Mouse (Mus musculus): ENCODE results near the gene Rflna.

Rflna gene

DNA sequence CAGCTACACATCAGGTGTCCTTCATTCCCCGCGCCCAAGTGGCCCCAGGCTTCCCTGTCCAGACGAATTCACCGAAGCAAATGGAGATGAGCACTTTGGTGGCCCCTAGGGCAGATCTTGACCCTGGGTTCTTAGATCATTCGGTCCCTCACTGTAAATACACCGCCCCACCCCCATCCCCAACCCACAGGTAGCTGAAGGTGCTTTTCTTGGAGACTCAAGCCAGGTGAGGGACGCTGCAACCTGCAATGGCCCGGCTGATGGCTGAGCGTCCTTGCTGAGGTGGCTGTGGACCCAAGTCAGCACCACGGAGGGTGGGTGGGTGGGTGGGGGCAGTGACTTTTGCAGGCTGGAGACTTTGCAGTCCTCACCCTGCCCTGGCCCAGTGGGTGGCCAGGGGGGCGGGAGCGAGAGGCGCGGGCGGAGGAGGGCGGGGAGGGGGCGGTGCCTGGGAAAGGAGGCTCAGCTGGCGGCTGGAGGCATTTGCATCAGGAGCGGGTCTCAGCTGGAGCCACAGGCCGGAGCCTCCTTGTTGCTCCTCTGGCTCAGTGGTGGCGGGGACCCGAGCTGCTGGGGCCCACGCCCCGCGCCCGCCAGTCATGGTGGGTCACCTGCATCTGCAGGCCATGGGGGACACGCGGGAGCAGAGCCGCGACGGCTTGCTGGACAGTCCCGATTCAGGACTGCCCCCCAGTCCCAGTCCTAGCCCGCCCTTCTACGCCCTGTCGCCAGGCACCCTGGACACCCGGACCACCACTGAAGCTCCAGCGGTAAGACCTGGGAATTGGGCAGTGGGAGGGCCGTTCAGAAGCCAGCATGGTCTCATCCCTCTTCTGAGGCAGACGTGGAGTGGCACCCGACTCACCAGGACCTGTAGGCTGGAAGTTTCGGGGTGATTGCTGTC lies at the start of gene Rflna:
Rflna (plus strand) TSS at position 253 of the 904 bp plus-strand sequence.
- no peak for DNase-seq (ENCODE audit: low read depth)

DNA sequence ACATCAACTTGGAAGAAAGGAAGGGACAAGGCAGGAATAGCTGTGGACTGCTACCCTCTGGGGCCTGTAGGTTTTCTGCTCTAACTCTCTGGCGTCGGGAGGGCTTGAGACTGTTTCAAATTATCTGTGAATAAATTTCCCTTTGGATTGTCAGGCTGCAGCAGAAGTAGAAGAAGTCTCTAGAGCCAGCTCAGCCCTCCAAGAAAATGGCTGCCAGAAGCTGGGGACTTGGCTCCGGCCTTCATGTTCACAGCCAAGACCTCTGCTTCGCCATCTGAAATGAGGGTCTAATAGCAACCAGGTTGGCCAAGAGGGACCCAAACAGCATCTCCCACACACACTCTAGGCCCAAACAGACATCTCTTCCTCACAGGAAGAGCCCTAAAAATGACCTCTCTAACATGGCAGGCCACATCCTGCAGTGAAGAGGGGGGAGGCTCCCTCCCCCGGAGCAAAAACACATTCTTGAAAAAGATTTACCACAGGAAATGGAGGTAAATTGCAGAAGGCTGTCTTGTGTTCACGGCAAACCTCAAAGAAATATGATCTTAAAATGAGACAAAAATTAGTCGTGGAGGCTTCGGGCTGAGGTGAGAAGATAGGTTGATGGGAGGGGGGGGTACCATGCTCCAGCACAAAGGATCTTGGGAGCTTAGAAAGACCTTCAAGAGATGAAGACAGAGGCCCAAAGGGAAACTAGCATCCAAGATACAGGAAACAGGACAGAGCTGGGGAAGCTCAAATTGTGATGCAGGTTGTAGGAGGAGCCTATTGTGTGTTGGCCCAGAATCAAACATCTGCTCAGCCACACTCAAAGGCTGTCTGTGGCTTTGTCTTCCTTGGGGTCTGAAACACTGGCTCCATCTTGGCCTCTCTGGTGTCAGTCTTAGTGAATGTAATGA lies 48.4 kb upstream of the Rflna start:
- DNase-seq (ENCODE audit: low read depth), result no peak

DNA sequence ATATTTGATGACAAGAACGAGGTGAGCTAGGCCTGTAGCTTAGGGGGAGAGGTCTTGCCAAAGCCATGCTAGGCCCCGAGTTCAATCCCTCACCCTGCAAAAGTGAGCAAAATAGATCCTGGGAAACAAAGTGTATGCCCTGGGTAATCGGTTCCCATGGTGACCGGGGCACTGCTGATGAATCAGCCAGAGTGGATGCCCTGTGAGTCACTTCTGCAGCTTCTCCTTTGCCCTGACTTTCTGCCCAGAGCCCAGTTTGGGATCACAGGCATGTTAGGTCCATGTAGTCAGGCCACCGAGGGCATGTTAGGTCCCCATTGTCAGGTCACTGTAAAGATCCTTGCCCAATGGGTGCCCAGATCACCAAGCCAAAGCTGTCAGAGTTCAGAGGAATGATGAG lies 45.5 kb upstream of the Rflna start:
- no peak for DNase-seq (ENCODE audit: low read depth)

DNA sequence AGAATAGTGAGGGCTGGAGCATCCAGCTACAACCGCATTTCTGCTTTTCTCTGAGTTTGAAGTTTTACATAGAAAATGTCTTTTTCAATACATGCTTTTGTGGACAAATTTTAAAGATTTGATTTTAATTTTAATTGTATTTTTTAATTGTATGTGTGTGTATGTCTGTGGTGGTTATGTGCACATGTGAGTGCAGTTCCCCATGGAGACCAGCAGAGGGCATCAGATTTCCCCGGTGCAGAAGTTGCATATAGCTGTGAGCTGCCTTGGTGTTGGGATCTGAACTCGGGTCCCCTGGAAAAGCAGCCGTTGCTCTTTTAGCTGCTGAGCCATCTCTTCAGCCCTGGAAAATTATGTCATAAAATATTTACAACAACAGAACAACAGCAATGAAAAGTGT lies 43.9 kb upstream of the Rflna start:
- no peak for DNase-seq (ENCODE audit: low read depth)

DNA sequence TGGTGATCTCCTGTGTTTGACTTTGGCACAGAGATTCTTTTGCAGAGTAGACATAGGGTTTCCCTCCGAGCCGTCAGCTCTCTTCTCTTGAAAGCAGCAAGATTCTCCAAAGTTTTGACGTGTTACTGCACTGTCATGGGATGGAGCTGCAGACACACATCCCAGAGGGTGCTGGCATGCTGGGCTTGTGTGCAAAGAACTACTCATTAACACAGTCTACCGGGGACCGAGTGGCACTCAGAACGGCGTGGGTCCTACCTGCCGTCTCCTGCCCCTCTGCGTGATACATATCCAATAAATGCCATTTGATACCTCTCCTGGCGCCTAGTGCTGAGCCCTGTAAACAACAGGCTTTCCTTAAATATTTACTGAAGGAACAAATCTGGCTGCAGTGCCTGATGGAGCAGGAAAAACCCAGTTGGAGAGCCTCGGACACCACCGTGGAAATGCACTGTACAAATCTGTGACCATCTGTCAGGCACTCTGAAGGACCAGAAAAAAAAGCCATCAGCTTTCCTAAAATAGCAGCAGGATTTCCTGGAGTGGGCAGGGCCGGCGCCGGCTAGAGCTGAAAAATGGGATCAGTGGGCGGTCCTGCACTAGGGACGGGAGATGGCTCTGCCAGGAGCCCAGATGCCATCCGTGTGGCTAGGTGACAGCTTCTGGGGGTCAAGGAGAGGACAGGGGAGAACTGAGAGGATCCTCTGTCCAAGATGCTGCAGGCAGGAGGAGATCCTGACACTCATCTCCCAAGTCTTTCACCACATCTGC lies 42.7 kb upstream of the Rflna start:
- no peak for DNase-seq (ENCODE audit: low read depth)

DNA sequence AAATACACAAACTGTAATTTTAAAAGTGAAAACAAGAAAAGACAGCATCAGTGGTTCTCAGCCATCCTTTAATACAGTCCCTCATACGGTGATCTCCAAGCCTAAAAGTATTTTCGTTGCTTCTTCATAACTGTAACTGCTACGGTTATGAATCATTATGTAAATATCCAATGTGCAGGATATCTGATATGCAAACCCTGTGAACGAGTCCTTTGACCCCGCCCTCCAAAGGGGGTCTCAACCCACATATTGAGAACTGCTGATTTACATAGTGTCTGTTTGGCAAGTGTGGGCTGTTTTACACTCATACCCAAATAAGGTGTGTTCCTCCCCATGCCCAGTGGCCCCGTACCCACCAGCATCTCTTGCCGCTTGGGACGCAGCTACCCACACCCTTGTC lies 41.6 kb upstream of the Rflna start:
- no peak for DNase-seq (ENCODE audit: low read depth)

DNA sequence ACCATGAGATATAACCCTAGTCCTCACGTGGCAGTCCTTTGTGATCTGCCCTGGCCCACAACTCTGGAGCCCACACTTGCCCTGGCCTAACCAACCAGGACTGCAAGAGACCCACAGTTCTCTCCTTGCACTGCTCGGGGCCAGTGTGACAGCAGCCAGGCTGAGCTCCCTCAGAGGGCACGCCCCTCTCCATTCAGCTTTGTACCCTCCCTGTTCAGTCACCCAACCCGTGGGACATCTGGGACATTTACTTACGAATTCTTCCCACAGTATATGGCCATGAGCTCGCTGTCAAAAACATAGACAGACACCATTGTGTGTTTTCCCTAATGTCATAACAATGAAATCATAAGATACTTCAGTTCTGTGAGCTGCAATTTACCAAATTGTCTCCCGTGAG lies 40.3 kb upstream of the Rflna start:
- DNase-seq (ENCODE audit: low read depth), result no peak

DNA sequence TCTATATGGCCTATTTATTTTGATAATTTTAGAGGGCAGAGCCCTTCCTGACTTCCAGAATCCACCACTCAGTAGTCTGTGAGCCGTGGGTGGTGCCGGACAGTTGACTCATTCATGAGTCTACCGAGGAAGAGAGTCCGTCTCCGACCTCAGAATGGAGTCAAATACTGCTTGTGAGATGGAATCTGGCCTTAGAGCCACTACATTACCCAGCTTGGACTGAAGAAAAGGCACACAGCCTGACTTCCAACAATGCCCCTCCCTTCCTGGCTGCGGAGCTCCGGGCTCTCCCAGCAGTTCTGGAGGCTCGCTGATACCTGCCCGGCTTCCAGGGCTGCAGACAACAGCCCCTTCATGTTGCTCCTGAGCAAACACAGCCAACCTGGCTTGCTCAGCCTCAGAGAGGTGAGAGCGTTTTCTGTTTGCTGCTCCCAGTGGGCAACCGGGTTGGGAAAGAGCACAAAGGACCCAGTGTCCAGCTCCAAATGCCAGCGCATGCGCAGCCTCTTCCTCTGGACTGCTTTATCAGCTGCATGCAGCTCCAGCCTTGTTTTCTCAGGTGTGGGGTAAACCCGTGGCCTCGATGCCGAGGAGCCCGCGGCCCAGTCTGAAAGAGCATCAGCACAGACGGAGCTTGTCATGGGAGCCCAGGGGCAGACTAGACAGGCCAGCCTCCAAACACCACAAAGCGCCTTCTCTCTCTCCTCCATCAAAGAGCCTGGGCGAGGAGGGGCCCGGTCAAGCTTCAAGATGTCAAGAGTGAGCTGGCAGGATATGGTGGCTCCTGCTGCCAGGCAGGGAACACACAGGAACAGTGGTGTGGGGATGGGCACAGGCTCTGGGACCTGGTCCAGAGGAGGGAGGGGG lies 39.0 kb upstream of the Rflna start:
- no peak for DNase-seq (ENCODE audit: low read depth)

DNA sequence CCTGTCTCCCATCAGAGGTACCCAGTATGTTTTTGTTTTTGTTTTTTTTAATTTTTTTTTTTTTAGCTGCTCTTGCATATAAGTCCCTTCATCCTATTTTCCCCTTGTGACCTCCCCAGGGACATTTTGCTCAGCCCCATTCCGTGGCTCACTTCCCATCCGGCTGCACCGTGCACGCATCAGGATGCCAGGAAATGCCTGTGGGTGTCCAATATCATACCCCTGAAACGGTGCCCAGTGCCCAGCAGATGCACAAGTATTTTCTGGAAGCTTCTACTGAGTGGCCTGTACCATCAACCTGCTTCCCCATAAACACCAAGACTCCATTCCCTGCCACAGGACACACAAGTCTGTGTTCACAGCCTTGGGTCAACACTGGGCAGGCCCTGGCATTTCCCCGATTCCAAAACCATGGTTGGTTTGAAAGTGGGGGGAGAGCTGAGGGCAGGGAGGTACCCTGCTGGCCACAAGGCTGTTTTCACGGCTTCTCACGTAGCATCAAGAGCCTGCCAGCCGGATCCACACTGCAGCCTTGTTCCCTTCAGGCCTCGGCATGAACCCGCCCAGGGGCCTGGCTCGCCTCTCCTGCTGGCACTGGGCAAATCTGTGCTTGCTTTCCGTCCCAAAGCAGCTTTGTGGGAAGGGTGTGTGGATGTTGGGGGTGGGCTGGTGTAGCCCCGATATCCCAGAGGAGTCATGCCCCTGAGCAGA lies 36.2 kb upstream of the Rflna start:
- no peak for DNase-seq (ENCODE audit: low read depth)

DNA sequence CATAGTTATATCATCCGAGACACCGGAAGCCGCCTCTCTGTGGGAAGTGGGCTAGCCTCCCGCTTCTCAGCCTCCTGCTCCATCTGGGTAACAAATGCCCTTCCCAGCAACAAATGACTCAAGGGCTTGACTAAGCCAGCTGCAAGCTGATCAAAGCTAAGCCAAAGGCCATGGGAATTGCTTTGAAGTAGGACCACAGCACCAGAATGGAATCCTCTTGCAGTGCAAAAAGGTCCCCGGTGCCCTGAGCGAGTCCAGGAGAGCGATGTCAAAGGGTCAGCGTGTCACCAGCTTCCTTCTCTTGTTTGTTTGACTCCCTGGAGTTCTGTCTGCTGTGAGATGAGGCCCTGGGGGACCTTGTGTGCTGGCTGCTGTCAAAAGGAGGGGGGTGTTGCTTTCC lies 33.2 kb upstream of the Rflna start:
- no peak for DNase-seq (ENCODE audit: low read depth)

DNA sequence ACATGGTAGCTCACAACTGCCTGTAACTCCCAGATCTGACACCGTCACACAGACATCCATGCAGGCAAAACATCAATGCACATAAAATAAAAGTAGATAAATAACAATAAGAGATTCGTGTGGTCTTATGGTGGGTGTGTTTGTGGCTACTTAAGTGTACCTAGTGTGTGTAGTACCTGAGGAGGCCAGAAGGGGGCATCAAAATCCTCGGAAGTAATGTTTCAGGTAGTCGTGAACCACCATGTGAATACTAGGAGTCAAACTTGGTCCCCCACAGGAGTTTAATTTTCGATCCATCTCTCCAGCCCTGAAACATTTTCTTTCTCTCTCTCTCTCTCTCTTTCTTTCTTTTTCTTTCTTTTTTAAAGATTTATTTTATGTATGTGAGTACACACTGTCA lies 16.8 kb upstream of the Rflna start:
- no peak for DNase-seq (ENCODE audit: low read depth)

DNA sequence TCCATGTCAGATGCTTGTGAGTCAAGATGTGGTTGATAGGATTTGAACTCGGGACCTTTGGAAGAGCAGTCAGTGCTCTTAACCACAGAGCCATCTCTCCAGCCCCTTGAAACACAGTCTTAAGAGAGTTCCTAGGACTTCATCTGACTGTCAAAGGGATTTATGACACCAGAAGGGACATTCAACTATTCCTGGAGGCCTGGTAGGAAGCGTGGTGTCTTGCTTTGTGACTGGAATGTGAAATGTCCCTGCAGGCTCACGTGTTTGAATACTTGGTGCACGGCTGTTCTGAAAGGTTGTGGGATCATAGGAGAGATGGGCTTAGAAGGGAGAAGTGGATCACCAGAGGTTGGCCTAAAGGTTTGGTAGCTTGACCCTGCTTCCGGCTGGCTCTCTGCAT lies 16.4 kb upstream of the Rflna start:
- no peak for DNase-seq (ENCODE audit: low read depth)

DNA sequence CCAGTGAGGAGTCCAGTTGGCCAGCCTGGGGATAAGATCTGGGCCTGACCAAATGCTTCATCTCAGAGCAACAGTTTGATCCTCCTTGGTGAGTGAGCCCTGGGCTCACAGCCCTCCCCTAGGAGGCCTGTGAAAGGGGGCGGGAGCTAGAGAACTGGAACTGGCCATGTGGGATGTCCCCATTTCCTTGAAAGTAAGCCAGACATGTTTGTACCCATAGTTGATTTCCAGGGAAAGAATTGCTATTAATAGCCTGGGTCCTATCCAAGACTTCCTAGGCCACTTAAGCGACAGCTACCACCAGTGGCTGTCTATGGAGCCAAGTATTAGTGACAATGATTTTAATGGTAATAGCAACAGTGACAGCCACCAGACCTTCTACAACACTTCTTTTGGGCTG lies 13.3 kb upstream of the Rflna start:
- DNase-seq (ENCODE audit: low read depth), result no peak

DNA sequence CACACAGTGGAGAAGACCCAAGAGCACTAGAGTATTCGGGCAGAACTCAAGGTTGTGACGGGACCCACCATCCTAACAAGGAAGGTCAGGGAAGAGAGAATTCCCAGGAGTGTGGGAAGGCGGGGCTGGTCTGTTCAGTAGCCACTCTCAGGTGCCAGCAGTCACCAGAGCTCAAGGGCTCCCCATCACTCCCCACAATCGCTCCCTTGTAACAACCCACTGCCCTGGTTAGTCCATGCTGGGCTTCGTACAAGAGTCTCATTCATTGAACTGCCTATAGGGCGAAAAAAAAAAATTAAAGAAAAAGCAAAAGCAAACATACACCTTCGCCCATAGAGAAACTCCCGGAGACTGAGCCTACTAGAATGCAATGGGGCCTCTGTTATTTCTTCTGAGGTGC lies 10.7 kb upstream of the Rflna start:
- no peak for DNase-seq (ENCODE audit: low read depth)

DNA sequence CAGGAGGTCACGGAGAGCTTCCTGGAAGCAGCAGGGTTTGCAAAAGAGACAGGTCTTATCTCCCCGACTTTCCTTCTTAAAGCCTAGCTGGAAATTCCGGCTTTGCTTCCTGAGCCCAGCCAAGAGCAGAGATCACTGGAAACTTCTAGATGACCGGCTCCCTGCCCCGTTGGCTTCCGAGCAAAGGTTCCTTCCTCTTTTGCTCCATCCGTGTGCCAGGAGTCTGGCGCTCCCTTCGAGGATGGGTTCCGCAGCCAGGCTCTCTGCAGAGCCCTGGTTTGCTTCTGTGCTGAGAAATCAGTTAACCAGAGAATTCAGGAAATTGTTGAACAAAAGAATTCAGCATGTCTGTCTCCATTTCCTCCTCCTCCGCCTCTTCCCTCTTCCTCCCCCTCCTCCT lies 10.1 kb upstream of the Rflna start:
- DNase-seq (ENCODE audit: low read depth), result no peak

DNA sequence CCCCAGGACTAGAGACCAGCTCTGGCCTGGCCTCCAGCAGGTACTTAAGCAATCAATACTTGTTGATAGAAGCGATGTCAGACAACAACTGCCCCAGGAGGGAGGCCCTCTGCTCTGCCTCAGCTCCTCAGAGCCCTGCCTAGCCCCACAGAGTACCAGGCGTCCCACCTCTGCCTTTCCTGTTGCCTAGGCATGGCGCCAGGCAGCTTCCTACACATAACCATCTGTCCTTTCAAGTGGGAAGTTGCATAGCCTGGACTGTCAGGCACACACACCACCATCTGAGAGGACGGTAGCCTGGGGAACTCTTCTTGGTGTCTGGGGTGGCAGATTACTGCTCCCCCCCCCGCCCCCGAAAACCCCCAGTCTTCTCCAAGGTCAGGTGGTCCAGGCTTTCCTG lies 6.2 kb upstream of the Rflna start:
- no peak for DNase-seq (ENCODE audit: low read depth)

DNA sequence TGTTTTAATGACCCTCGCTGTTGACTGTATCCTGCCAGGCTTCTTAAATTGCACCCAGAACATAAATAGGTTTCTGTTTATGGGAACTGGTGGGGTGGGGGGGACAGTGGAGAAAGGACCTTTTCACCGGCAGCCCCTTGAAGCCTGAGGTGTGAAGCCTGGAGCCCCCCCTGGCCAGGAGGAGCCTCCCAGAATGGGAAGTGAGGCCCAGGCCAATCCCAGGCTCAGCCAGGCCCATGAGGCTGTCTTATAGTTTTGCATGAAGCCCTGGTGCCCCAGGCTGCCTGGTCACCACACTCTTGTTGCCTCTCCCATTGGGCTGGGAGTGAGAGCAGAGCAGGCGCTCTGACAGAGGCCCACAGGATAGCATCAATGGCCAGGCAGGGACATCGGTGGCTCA lies 5.1 kb upstream of the Rflna start:
- DNase-seq (ENCODE audit: low read depth), result no peak

DNA sequence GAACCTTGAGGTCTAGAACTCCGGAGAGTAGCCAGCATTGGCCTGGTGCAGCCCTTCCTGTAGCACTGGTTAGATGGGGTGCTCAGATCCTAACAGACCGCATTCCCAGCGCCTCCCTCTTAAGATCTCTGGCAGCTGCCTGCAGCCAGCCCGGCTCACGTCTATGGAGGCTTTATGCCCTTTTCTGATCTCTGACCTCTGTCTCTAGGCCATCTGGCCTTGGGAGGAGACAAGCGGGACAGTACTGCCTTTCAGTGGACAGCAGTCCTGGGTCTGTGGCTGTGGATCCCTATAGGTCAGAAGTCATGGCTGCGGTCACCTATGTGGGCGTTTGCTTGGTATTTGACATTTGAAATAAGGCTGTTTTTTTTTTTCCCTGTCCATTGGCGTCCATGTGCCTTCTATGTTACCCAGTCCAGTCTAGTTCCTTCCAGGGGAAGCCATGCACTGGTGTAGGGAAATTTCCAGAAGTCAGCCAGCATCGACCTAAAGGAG lies 2.2 kb upstream of the Rflna start:
- no peak for DNase-seq (ENCODE audit: low read depth)

DNA sequence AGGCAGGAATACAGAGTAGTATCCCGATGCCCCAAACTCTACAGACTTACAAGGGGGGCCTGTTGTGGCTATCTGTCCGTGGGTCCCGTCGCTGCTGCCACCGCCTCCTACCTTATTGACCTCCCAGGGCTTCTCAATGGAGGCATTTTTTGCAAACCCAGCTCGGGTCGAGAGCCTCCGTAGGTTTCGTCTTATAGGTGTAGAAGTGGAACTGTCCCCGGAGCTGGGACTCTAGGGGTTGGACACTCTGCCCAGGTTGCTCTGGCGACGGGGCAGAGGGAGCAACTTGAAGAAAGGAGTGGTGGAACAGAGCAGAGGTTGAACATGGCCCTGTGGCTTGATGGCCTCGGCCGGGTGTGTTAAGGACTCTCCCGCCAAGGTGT lies 843 bp downstream of the Rflna start:
- no peak for DNase-seq (ENCODE audit: low read depth)

DNA sequence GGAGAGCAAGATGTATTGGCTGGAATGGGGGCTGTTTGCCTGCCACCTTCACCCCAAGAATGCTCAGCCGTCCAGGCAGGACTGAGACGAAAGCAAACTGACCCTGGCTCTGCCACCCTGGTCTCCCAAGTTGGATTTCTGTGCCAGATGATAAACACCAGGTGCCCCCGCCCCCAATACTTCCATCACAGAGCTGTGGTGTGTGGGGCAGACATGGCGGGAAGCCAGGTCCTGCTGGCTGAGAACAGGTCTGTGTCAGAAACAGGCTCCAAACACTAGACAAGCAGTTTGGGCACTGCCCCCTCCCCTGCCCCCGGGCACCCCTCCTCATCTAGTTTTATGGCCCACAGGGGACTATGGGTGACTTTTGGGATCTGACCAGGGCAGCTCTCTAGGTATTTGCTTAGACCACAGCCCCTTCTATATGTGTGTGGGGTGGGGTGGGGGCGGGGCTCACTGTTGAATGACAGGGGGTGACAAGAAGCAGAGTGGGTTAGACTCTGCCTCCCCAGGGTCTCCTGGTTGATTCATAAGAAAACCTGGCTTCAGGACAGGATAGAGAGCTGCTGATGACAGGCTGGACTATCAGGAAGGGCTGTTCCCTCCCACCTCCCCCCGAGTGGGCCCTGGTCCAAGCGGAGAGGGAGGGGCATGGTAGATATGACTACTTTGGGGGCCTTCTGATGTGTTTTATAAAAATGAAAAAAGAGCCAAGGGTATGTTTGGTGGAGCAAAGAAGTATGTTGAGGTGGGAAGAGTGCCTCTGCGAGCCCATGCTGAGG lies 3.0 kb downstream of the Rflna start:
- DNase-seq (ENCODE audit: low read depth), result no peak
